Mouse (Mus musculus): ENCODE results near the gene Ano8.

Gene Ano8

GRCm38 (mm10) chr8:71470913-71471255, 14.9 kb downstream of the Ano8 start:
- DNase-seq (ENCODE audit: low spot score): no peak

DNA sequence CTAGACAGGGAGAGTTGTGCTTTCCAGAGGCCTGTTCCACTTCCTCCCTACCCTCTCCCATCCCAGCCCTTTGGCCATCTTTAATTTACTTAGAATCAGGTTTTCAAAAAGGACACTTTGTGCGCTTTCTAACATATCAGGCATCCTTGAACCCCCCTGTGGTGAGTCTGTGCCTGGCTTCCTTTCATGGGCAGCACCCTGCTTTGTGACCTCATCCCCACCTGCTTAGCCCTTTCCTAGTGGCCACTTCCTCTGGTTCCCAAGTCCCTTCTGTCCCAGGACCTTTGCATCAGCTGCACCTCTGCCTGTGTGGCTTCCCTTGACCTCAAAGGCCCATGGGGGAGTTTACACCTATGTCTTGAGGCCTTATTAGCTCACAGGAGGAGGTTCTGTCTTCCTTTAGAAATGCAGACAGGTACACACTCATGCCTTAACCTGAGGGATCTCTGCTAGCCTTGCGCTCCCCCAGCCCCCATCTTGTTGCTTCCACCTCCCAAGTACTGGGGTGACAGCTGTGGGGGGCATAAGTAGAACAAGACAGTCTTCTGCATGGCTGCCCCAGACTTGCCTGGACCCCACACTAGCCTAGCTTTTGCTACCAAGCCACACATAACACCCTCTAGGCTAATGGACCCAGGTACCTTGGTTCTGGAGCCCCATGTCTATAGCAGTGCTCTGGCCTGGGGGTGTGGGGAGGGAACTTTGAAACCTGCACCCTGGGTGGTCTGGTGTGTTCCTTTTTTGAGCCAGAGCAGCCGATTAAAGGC, 15.4 kb downstream of the Ano8 start:
- no peak for DNase-seq (ENCODE audit: low spot score)

GRCm38 (mm10) chr8:71469411-71469810, 16.4 kb downstream of the Ano8 start:
- DNase-seq (ENCODE audit: low spot score): peak; percentile 40

GRCm38 (mm10) chr8:71468916-71469315, 16.8 kb downstream of the Ano8 start, which contains the start of gene Dda1:
TSS of gene Dda1 (plus strand) at chr8:71469199.
- peak; percentile 99 for DNase-seq (ENCODE audit: low spot score)

DNA sequence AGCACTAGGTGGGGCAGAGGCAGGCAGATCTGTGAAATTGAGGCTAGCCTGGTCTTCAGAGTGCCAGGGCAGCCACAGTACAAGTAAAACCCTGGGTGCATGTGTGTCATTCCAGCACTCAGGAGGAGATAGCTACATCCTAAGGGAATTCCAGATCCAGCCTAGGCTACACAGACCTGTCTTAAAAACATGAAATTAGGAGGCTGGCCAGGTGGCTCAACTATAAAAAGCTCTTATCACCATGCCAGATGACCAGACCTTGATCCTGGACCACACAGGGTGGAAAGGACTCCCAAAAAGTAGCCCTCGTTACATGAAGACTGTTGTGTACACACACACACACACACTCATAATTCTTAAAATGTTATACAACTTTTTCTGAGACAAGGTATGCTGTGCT, 17.8 kb downstream of the Ano8 start:
- DNase-seq (ENCODE audit: low spot score): no peak

DNA sequence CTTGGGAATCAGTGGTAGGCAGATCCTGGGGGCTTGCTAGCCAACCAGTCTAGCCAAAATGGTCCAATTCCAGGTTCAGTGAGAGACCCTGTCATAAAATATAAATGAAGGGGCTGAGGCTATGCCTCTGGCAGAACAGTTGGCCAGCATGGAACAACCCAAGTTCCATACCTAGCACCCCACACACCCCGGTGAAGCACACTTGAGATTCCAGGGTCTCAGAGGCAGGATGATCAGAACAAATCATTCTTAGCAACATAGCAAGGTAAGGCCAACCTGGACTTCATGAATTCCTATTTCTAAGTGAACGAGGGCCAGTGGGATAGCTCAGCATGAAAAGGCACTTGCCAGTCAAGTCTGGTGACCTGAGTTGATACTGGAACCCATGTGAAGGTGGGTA, 18.6 kb downstream of the Ano8 start:
- DNase-seq (ENCODE audit: low spot score): no peak

DNA sequence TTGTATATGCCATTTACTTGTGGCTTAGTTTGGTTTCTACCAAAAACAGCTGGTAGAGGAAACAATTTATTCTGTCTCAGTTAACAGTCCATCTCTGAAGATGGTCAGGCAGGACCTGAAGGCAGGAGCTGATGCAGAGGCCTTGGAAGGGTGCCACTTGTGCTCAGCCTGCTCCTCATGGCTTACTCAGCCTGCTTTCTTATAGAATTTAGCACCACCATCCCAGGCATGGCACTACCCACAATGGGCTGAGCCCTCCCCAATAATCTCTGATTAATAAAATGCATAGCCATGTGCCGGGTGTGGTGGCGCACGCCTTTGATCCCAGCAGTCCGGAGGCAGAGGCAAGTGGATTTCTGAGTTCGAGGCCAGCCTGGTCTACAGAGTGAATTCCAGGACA, 19.6 kb downstream of the Ano8 start:
- DNase-seq (ENCODE audit: low spot score): no peak

- DNase-seq (ENCODE audit: low spot score): no peak
These were observed 20.0 kb downstream of the Ano8 start for GRCm38 (mm10) chr8:71465733-71466132.

- DNase-seq (ENCODE audit: low spot score): peak; percentile 99
These were observed 21.0 kb downstream of the Ano8 start, which contains the start of gene Mrpl34 for GRCm38 (mm10) chr8:71464513-71465500. TSS of gene Mrpl34 (plus strand) at chr8:71464959.

GRCm38 (mm10) chr8:71463188-71464033, 22.4 kb downstream of the Ano8 start, which contains the start of gene Abhd8:
TSS of gene Abhd8 (minus strand) at chr8:71463655.
- peak; percentile 97 for DNase-seq (ENCODE audit: low spot score)

DNA sequence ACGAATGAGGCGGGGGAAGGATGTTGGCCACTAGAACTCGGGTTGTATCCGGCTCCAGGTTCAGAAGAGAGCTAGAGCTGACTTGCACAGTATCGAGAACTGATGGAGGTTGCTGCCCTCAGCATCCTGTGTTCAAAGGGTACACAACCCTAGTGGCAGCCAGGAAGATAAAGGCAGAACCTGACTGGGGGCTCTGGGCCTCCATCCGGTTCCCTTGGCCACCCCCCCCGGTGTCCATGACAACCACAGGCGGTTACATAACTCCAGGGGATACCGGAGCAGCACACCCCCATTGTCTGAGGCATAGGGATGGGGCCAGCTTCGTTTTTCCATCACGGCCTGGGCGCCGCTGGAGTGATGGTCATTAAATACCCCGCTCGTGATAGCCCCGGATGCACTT, 23.0 kb downstream of the Ano8 start:
- peak; percentile 50 for DNase-seq (ENCODE audit: low spot score)

GRCm38 (mm10) chr8:71462191-71462590, 23.6 kb downstream of the Ano8 start:
- no peak for DNase-seq (ENCODE audit: low spot score)

- DNase-seq (ENCODE audit: low spot score): no peak
These were observed 24.5 kb downstream of the Ano8 start for GRCm38 (mm10) chr8:71461152-71461840.

DNA sequence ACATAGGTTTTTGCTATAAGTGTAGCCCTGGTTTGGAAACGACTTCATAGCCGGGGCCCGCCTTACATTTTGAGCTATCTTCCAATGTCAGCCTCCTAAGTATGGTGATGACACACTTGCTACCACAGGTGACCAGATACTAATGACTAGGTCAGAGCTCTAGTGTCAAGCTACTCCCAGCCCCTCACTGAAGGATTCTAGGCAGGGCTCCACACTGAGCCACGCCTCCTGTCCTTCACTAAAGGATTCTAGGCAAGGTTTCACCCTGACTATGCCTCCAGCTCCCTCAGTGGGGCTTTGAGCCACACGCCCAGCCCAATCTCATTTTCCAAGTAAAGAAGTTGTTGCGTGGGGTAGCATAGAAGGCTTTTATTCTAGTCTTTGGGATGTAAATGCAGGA, 25.0 kb downstream of the Ano8 start:
- DNase-seq (ENCODE audit: low spot score): no peak

DNA sequence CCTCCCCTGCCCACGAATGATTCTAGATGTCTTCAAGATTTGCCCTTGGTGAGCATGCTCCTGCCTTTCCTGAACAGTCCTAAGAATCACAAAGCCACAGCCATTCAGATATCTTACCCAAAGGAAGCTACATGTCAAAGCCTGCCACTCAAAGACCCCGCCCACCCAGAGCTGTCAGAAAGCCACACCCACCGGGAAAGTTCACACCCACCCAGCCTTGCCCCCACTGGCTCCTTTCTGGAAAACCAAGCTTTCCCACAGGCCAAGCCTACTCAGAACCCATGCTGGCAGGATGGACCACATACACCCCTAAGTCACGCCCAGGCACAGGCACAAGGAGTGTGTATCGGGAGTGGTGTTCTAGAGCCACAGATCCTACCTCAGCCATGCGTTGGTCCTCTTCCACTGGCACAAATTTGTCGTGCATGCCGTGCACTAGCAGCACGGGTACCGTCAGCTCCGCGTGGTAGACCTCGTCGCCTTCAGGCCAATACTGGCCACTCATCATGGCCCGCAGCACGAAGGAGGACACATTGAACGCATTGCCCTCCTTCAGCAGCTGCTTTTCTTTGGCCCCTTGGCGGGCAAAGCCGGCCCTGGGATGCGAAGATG, 28.0 kb downstream of the Ano8 start:
- no peak for DNase-seq (ENCODE audit: low spot score)

DNA sequence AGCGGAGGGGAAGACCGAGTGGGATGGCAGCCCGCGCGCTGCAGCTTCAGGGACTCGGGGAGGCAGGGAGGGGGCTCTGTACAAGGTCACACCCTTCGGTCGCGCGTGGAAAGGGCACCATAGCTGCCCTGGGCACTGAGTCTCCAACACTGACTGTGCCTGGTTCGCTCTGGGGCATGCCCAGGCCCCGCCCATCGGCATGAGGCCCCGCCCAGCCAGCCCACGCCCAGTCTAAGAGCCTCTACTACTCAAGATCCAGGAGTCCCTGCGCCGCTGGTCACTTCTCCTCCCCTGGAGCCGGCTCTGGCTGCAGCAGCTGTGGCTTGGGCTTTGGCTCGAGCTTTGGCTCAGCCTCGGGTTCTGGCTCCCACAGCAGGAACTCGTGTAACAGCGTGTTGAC, 28.9 kb downstream of the Ano8 start:
- DNase-seq (ENCODE audit: low spot score): no peak

DNA sequence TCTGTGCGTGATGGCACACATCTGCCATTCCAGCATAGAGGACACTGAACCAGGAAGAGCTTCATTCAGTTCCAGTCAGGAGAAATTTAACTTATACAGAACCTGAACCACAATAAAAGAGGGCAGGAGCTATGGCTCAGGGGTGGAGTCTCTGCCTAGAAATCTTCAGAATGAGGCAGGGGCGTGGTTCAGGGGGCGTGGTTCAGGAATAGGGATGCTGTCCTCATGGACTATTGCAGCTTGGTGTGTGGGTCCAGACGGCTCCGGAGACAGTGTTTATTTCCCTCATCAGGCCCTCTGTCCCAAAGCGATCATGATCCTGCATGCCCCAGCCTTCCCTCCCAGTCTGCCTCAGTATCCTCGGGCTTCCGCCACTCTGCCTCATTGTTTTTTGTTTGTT, 31.1 kb downstream of the Ano8 start:
- no peak for DNase-seq (ENCODE audit: low spot score)

DNA sequence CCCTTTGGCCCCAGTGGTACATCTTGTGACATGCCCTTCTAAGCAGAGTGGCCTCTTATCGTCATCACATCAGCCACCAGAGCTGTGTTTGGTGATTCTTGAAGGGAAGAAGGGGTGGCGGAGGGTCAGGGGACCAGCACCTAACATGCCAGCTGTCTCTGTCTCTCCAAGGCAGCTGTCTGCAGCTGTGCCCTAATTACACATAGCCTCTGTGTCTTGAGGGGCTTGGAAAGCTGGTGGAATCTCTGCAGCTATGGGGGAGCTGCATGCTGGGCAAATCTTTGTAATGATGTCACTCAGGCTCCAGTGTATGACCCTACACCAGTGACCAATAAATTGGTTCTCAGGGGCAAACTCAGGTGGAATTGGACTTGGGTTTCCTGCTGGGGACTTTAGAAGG, 33.1 kb downstream of the Ano8 start:
- DNase-seq (ENCODE audit: low spot score): no peak

GRCm38 (mm10) chr8:71451777-71452176, 34.0 kb downstream of the Ano8 start:
- no peak for DNase-seq (ENCODE audit: low spot score)

DNA sequence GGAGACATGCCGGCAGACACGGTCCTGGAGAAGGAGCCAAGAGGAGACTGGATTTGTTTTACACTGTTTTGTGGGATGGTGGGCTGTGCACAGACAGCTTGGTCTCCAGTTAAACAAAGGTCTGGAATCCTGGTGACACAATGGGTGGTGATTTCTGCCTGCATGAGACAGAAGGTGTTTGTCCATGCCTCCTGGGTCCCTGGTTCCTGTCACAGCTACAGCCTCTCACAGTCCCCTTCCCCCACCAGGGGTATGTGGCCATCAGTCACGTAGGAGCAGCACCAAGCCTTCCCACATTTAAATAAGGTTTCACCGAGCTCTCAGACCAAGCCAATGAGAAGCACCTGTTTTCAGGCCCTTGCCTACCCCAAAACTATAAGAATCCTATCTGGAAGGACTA, 34.4 kb downstream of the Ano8 start:
- DNase-seq (ENCODE audit: low spot score): no peak

- DNase-seq (ENCODE audit: low spot score): no peak
These were observed 40.7 kb downstream of the Ano8 start for GRCm38 (mm10) chr8:71445096-71445495.

All from lung, postnatal 25 days (tissue).